Mouse (Mus musculus) cerebellum, adult 9-11 months (tissue): ENCODE measurements around the gene Nr1i2.
"Not testable (repeated sequence)": the region's sequence is repeated elsewhere in the genome, so short reads cannot be mapped to it uniquely, and the experiment has no call there.

ENCODE experiments used
- DNase-seq: peaks from one replicate; pipeline ENCODE4 v3.0.0; 2022

Gene Nr1i2

DNA sequence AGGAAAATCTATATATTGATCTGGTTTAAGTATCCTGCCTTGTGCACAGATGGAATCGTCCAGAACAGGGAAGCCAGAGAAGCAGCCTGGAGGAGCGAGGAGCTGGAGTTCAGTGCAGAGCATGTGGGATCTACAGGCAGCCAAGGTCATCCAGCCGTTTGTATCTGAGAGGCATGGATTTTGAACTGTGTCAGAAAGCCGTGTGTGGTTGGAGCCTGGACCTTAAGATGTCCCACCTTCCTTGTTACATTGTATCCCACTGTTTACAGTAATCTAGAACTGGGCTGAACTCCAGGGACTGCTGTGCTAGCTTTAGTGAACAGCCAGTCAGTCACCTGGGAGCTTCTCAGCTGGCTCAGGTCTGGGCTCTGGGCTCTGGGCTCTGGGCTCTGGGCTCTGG is 8.1 kb downstream of the Nr1i2 start:
- no peak for DNase-seq

DNA sequence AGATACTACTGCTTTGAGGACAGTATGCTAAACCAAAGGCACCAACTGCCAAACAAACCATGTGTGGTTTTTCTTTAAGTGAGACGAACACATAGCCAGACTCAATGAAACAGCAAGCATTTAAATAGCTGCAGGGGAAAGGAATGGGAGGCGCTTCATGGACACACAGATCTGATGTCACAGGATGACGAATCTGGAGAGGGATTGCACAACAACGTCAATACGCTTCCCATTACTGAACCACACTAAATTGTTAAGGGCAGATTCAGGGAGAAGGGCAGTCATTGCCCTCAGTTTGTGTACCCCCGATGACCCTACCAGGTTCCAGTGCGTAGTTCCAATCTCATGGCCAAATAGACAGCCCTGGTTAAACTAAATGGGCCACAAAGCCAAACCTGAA is 8.8 kb downstream of the Nr1i2 start:
- no peak for DNase-seq

DNA sequence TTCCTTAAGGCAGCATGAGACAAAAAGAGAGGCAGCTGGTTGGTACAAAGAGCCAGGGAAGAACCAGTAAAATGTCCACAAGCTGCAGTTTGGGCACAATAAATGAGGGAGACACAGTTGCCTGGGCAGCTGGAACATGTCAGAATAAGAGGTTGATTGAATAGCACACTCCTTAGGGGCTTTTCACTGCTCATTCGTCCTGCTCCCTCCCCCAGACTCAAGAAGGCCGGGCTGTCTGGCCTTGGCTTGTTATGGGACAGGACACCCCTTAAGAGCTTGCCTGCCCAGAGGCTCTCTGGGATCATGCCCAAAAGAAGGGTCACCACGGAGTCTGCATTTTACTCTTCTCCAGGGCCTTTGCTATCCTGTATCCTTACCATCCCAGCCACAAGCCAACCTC is 11.3 kb downstream of the Nr1i2 start:
- no peak for DNase-seq

DNA sequence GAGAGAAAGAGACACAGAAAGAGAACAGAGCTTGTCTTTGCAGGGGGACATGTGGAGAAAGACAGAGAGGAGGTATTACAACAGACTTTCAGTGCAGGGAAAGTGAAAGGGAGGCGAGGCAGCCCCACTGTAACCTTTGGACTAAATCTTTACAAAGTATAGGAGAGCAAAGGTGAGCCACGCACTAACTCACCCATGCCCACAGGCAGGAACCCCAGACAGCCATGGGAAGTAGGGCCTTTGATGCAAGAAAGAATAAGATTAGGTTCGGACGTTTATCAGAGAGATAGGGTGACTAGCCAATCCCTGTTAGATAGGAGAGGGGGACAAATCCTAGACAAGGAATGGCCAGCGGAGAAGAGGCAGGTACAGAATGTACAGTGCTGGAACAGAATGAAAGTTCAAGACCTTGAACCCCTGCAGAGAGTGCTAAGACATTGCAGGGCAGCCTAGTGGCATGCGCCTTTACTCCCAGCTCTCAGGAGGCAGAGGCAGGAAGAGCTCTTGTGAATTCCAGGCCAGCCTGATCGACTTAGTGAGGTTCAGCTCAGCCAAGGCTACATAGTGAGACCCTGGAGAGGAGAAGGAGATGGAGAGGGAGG is 12.0 kb downstream of the Nr1i2 start:
- no peak for DNase-seq

DNA sequence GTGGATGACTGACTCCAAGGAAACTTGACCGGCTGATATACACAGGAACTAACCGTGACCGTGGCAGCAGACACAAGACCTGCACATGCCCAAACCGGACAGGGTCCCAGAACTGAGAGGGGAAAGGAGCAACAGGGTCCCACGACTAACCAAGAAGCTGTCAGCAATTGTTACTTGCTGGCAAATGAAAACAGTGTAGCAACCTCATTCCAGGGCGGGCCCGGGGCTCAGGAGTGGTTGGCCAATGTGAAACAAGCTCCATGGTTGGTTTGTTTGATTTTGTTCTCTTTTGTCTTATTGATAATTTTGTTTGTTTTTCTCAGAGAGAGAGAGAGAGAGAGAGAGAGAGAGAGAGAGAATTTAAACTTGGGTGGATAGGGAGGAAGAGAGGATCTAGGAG is 13.7 kb downstream of the Nr1i2 start:
- no peak for DNase-seq

DNA sequence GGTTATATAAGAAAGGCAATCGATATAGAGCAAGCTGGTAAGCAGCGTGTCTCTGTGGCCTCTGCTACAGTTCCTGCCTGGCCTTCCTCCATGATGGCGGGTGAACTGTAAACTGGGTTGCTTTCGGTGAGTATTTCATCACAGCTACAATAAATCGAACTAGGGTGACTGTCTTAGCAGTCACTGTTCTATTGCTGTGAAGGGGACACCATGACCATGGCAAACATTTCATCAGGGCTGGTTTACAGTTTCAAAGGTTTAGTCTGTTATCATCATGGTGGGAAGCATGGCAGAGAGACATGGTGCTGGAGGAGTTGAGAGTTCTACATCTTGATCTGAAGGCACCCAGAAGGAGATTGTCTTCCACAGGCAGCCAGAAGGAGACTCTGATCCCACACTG is 14.8 kb downstream of the Nr1i2 start:
- no peak for DNase-seq

DNA sequence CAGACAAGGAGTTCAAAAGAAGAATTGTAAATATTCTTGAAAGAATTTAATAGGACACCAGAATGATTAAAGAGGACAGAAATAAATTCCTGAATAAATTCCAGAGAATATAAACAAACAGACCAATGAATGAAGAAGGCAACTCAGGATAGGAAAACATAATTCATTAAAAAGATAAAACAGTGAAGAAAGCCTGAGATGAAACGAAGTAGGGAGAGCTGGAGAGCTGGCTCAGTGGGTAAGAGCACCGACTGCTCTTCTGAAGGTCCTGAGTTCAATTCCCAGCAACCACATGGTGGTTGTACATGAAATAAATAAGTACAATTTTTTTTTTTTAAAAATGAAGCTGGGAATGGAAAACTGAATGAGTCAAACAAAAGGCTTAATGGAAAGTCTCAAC is 19.9 kb downstream of the Nr1i2 start:
- no peak for DNase-seq

GRCm38 (mm10) chr16:38272483-38272882 is 22.1 kb downstream of the Nr1i2 start:
- DNase-seq, result no peak

DNA sequence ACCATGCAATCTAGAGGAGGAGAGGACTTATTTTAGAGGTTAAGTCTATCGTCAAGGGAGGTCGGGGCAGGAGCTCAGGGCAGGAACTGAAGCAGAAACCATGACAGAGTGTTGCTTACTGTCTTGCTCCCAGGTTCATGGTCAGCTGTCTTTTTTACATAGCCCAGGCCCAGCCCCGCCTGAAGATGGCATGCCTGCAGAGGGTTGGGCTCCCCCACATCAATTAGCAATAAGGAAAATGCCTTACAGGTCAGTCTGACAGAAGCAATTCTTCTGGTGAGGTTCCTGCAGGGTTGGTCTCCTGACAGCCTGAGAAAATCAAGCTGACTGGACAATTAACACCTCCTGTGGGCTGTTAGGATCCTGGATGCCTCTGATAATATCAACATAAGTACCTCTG is 23.0 kb downstream of the Nr1i2 start:
- DNase-seq, result no peak

DNA sequence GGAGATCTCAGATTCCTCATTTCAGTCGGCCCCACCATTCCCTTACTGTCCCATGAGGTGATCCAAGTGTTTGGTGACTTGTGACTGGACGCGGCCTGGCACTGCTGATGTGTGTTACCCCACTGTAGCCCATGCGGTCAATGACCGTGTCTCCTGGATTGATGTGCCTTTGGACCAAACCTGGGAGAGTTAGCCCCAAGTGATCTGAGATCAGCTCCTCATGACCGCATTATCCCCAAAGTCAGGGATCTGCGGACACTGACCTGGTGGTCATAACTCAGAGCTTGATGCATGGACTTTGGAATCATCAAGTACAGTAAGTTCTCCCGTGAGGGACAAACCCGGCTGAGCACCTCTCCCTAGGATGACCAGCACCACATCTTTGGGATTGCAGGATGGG is 38.7 kb downstream of the Nr1i2 start:
- DNase-seq, result no peak

DNA sequence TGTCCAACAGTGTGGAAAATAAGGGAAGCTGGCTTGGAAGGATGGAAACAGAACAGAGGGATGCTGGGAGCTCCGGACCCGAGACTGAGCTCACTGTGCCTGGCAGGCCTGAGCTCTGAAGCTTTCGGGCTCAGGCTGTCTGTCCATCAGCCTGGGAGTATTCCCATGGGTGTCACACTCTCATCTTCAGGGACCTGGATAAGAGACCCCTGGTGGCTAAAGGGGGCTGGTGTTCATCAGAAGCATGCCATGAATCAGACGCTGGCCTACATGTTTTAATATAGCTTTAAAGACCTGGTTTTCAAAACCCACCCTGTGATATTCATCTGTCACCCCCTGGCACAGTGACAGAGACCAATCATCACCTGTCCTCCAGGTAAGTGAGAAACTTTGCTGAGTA is 39.5 kb downstream of the Nr1i2 start:
- no peak for DNase-seq

DNA sequence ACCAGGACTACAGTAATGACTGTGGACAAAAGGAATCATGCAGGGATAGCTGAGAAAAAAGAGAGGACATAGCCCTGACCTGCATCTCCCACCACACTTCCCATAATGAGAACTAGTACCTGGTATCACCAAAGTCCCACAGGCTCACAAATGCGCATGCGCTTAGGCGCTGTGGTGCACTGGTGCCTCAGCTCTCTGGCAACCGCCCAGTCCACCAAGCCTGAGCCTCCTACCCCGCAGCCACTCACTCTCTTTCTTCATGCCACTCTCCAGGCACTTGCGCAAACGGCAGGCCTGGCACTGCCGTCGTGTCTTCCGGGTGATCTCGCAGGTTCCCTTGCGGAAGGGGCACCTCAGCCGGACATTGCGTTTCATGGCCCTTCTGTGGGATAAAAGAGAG is 40.6 kb downstream of the Nr1i2 start:
- no peak for DNase-seq

- no peak for DNase-seq
Measured at GRCm38 (mm10) chr16:38250467-38250866, 44.2 kb downstream of the Nr1i2 start.

DNA sequence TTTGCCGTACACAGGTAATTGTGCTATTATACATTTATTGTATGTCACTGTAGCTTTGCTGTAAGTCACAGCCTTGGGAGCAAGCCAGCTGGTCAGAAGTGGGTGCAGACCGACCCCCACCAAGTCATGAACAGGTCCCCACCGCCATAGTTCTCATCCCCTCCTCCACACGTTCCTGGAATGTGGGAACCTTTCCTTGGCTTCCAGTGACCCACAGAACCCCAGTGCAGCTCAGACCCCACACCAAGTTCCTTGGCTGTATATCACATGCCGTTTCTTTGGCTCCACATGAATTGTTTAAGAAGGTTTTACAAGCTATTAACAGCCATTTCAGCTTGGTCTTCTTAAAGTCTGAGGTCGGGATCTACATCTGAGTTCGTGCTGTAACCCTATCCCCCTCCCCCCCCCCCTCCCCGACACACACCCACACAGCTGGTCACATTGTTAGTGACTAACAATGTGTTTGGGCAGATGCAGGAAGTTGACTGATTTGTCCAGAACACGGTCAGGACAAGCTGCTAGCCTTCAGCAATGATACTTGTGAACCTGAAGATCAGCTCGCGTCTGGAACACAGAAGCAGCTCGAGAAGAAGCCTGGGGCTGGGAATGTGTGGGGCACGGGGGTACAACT is 46.2 kb downstream of the Nr1i2 start:
- no peak for DNase-seq

DNA sequence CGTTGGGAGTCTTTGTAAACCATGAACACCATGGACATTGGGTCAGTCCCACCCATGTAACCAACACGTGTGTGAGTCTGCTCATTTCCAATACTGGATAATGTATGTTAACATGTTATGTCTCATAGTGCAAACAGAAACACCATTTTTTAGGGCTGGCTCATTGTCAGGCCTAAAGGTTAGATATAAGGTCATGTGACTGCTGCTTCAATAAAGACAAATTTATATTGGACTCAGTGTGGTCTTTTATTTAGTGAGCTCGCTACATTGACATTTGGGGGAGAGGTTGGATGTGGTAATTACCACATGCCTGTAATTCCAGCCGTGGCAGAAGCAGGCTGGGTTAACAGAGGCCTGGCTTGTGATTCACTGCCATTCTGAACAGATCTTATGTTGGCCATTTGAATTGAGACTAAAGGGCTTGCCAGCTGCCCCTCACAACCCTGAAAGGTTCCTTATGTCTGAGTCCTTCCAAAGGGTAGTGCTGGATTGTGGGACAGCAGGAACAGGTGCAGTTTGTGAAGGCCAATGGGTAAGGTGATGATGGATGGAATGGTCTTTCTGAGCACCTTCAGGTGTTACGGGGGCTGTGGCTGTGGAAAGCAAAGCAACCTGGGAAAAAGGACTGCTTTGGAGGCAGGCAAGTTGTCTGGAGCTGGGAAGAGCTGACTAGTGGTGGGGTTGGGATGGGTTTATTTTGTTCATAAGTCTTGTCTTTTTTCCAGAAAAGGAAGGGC is 48.6 kb downstream of the Nr1i2 start:
- DNase-seq, result no peak

GRCm38 (mm10) chr16:38245379-38245778 is 49.2 kb downstream of the Nr1i2 start:
- DNase-seq, result no peak

DNA sequence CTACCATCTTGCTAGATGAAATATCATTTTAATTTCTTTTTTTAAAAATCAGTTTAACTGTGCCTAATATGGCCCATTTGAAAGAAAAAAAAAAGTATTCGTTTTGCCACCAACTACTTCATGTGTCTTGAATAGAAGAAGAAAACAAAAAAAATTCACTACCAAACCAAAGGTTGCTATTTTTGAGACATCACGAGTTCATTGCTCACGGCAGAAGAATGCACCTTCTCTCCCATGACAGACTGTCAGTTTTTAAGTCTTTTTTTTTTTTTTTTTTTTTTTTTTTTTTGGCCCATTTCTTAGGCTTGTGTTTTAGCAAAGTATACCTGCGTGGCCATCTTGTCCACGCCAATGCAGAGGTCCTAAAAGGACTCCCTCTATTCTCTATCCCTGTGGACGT is 50.5 kb downstream of the Nr1i2 start:
- DNase-seq, result no peak

DNA sequence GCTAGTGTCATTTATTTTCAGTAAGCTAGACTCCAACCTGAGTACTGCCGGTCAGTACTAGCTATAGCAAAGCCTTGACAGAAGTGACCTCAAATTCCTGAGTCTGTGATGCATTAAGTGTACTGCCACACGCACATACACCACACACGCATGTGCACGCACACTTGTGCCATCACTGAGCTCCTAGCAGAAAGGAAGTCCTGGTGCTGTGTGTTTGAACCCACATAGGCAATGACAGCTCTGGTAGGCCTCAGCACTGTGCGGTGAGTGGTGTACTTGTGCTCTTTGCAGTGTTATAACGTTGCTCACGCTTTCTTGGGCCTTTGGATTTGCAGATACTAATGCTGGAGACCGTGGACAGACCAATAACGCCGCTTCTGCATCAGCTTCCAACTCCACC is 54.5 kb downstream of the Nr1i2 start:
- no peak for DNase-seq

DNA sequence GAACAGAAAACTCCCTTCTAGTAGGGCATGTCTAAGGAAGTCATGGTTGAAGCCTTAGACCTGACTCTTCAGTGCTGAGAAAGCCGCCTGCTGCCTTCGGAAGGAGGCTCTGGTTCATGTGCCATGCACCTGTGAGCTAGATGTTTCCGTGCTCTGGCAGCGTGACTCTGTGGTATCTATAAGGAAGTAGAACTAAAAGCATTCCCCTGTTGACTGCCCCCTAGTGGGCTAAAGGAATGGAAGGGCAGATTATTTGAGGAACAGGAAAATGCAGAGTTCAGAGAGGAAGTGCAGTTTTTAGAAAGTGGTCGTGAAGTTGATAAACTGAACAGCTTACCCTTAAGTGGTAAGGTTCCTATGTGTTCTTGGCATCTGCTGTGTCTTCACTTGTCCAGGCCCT is 54.9 kb downstream of the Nr1i2 start:
- no peak for DNase-seq

- DNase-seq, result no peak
Measured at GRCm38 (mm10) chr16:38236936-38237585, 57.6 kb downstream of the Nr1i2 start.

- DNase-seq, result not testable (repeated sequence)
Measured at GRCm38 (mm10) chr16:38222491-38222890, 72.1 kb downstream of the Nr1i2 start.

GRCm38 (mm10) chr16:38205272-38205671 is 89.4 kb downstream of the Nr1i2 start:
- DNase-seq, result no peak
